Mouse (Mus musculus) neural tube, embryonic 14.5 days (tissue): ENCODE data around the gene Rbx1. TPM values are rescaled to one million over a fixed set of nuclear protein-coding genes. Genes with fewer than 3 reads are reported as not detected.
"Not testable (repeated sequence)": the region's sequence is repeated elsewhere in the genome, so short reads cannot be mapped to it uniquely, and the experiment has no call there.

ENCODE experiments used
- ATAC-seq: fragments of 200-750 bp; cut with Nextera tagmentation; 2 replicates; pipeline ENCODE4 v1.8.0; 2017; ENCODE audit warnings: low read depth, mild to moderate bottlenecking, moderate TSS enrichment, moderate library complexity
- H3K27ac ChIP-seq: fragments of 300-500 bp; sonication (generic); 2 replicates; pipeline ENCODE4 v1.5.1; 2014; ENCODE audit warnings: low read depth, mild to moderate bottlenecking, control low read depth, low read length, moderate library complexity, mixed read lengths
- H3K27me3 ChIP-seq: fragments of 300-500 bp; sonication (generic); 2 replicates; pipeline ENCODE4 v1.6.1; 2014; ENCODE audit warnings: low read length; ENCODE audit not compliant: control insufficient read depth, insufficient read depth
- H3K36me3 ChIP-seq: fragments of 300-500 bp; sonication (generic); 2 replicates; pipeline ENCODE4 v1.6.1; 2014; ENCODE audit warnings: low read length, mixed read lengths; ENCODE audit not compliant: control insufficient read depth, insufficient read depth
- H3K4me1 ChIP-seq: fragments of 300-500 bp; sonication (generic); 2 replicates; pipeline ENCODE4 v1.6.1; 2014; ENCODE audit warnings: low read length; ENCODE audit not compliant: control insufficient read depth, insufficient read depth
- H3K4me2 ChIP-seq: fragments of 300-500 bp; sonication (generic); 2 replicates; pipeline ENCODE4 v1.6.1; 2014; ENCODE audit warnings: mild to moderate bottlenecking, low read depth, low read length, control low read depth
- H3K4me3 ChIP-seq: fragments of 300-500 bp; sonication (generic); 2 replicates; pipeline ENCODE4 v1.5.1; 2014; ENCODE audit warnings: low read depth, low read length, control low read depth, mixed read lengths
- H3K9ac ChIP-seq: fragments of 300-500 bp; sonication (generic); replicated peaks from 2 replicates; pipeline ENCODE4 v1.6.1; 2014; ENCODE audit warnings: low read depth, mild to moderate bottlenecking, control low read depth, low read length, mixed read lengths
- H3K9me3 ChIP-seq: fragments of 300-500 bp; sonication (generic); 2 replicates; pipeline ENCODE4 v1.6.1; 2016; ENCODE audit warnings: low read length; ENCODE audit not compliant: control insufficient read depth
- WGBS: fragments of 180-500 bp; shearing (Covaris S2); extraction: QIAGEN DNeasy Blood & Tissue Kit; methylation state at CpG from one replicate; pipeline ENCODE4 v1.1.7; 2014; 5-methylcytosine and 5-hydroxymethylcytosine counted together
- polyA plus RNA-seq: library from polyadenylated mRNA; unstranded; fragments of >200 nt; fragmentation: Nextera tagmentation; extraction: Ambion mirVana; gene quantifications from 2 replicates; pipeline ENCODE4 v1.2.1, GENCODE M21; 2014

Rbx1 gene
- 454 and 456 TPM in 2 replicates for polyA plus RNA-seq

DNA sequence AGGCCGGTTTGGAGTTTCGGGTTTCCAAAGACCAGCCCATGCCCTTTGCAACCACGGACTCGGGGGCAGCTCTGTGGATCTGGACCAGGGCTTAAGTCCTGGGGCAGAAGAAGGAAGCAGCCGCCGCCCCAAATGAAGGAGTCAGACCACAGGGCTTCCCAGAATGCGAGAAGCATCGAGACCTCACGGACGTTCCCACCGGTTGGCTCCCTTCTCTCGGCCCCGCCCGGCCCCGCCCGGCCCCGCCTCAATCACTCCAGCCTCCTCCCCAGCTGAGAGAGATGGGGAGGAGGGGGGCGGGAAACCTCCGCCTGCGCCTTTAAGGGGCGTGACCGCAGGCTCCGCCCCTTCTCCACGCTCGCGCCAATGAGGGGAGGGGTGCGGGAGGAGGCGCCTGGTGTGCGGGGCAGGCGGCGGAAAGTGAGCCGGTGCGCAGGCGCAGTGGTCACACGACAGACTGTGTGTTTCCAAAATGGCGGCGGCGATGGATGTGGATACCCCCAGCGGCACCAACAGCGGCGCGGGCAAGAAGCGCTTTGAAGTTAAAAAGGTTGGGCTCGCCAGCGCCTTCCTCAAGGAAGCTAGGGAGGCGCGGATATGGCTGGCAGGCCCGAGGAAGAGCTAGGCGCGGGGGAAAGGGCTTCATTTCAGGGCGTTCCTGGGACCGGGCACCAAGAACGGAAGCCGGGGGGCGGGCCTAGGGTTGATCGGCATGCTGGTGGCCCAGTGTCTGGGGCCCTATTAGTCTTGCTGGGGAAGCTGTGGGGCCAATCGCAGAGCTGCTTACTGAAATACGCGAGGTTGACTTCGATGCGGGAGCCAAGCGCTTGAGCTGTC, at the start of gene Rbx1:
Rbx1 (plus strand) TSS at position 396 of the 837 bp plus-strand sequence.
- Histone ChIP-seq H3K4me2 (peak within 1 kb of the TSS; percentile 73), H3K9me3 (0 out of 2 replicates have a peak, but pooled peaks cover 2% of the 10 kb centered on the region), H3K9ac (peak within 1 kb of the TSS; percentile 60), H3K4me3 (peak within 1 kb of the TSS; percentile 63), H3K27ac (peak within 1 kb of the TSS; percentile 83), H3K27me3 (no peaks in the 10 kb centered on the region), H3K4me1 (peaks cover 9% of the 10 kb centered on the region), H3K36me3 (no peaks in the 10 kb centered on the region; the same call in 1 of the 2 replicates)
- 1% methylated on average over 54 of the region's 62 CpGs for WGBS
- peak; percentile 99 for ATAC-seq

- not testable (repeated sequence) for H3K4me1 ChIP-seq, H3K4me3 ChIP-seq, H3K36me3 ChIP-seq, H3K27ac ChIP-seq, ATAC-seq, H3K9ac ChIP-seq, H3K9me3 ChIP-seq, H3K27me3 ChIP-seq
- 12% methylated on average over 22 of the region's 22 CpGs for WGBS
- peak overlapping the region; percentile 23 for H3K4me2 ChIP-seq
These were observed 49.3 kb upstream of the Rbx1 start for GRCm38 (mm10) chr15:81416763-81417310.

DNA sequence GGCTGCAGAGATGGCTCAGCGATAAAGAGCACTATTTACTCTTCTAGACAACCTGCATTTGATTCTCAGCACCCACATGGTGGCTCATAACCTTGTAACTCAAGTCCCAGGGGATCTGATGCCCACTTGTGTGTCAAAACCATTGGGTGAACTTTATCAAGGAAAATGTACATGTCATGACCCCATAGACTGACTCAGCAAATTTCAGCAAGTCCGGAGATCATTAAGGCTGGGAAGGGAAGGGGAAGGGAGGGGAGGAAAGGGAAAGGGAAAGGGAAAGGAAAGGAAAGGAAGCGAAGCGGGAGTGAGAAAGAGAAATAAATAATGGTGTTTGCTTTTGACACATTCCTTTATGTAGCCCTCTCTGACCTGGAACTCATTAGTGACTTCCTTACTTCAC, 48.0 kb upstream of the Rbx1 start:
- Histone ChIP-seq H3K4me1 (no peaks in the 10 kb centered on the region), H3K27me3 (no peaks in the 10 kb centered on the region), H3K9ac (no peak overlapping the region), H3K36me3 (no peaks in the 10 kb centered on the region), H3K4me2 (no peak overlapping the region), H3K4me3 (no peak overlapping the region), H3K9me3 (no peaks in the 10 kb centered on the region), H3K27ac (no peak overlapping the region)
- WGBS: 96% methylated on average over 4 of the region's 4 CpGs
- no peak for ATAC-seq

GRCm38 (mm10) chr15:81421454-81421853, 44.6 kb upstream of the Rbx1 start:
- no peak for ATAC-seq
- H3K4me2 ChIP-seq: no peak overlapping the region
- no peaks in the 10 kb centered on the region for H3K36me3 ChIP-seq
- no peaks in the 10 kb centered on the region for H3K4me1 ChIP-seq
- H3K4me3 ChIP-seq: no peak overlapping the region
- no peak overlapping the region for H3K9ac ChIP-seq
- H3K27me3 ChIP-seq: no peaks in the 10 kb centered on the region
- WGBS: 66% methylated on average over 1 of the region's 1 CpGs
- no peak overlapping the region for H3K27ac ChIP-seq
- H3K9me3 ChIP-seq: no peaks in the 10 kb centered on the region

- H3K4me1 ChIP-seq: no peaks in the 10 kb centered on the region
- no peak overlapping the region for H3K27ac ChIP-seq
- no peaks in the 10 kb centered on the region for H3K27me3 ChIP-seq
- H3K36me3 ChIP-seq: 0 out of 2 replicates have a peak, but pooled peaks cover 2% of the 10 kb centered on the region
- no peak overlapping the region for H3K4me3 ChIP-seq
- H3K9me3 ChIP-seq: no peaks in the 10 kb centered on the region
- H3K9ac ChIP-seq: no peak overlapping the region
- no peak overlapping the region for H3K4me2 ChIP-seq
- ATAC-seq: no peak
- 91% methylated on average over 7 of the region's 7 CpGs for WGBS
These were observed 43.9 kb upstream of the Rbx1 start for GRCm38 (mm10) chr15:81422156-81422681.

GRCm38 (mm10) chr15:81425311-81425710, 40.8 kb upstream of the Rbx1 start:
- Histone ChIP-seq H3K4me2 (no peak overlapping the region), H3K9me3 (no peaks in the 10 kb centered on the region), H3K4me3 (no peak overlapping the region), H3K4me1 (no peaks in the 10 kb centered on the region), H3K27me3 (no peaks in the 10 kb centered on the region), H3K9ac (no peak overlapping the region), H3K27ac (no peak overlapping the region), H3K36me3 (peaks cover 3% of the 10 kb centered on the region; the same call in 1 of the 2 replicates)
- ATAC-seq: no peak
- 89% methylated on average over 3 of the region's 3 CpGs for WGBS

GRCm38 (mm10) chr15:81427947-81428346, 38.1 kb upstream of the Rbx1 start:
- Histone ChIP-seq H3K4me2 (no peak overlapping the region), H3K9me3 (no peaks in the 10 kb centered on the region), H3K4me3 (no peak overlapping the region), H3K9ac (no peak overlapping the region), H3K27me3 (no peaks in the 10 kb centered on the region), H3K36me3 (peaks cover 6% of the 10 kb centered on the region; the same call in 1 of the 2 replicates), H3K4me1 (no peaks in the 10 kb centered on the region), H3K27ac (no peak overlapping the region)
- 95% methylated on average over 2 of the region's 2 CpGs for WGBS
- no peak for ATAC-seq

- no peak for ATAC-seq
- H3K9ac ChIP-seq: no peak overlapping the region
- no peak overlapping the region for H3K4me3 ChIP-seq
- H3K27me3 ChIP-seq: no peaks in the 10 kb centered on the region
- no peaks in the 10 kb centered on the region for H3K4me1 ChIP-seq
- no peak overlapping the region for H3K4me2 ChIP-seq
- H3K27ac ChIP-seq: no peak overlapping the region
- H3K36me3 ChIP-seq: peaks cover 6% of the 10 kb centered on the region; the same call in 1 of the 2 replicates
- no peaks in the 10 kb centered on the region for H3K9me3 ChIP-seq
- WGBS: 76% methylated on average over 1 of the region's 1 CpGs
These were observed 34.9 kb upstream of the Rbx1 start for GRCm38 (mm10) chr15:81431195-81431594.

GRCm38 (mm10) chr15:81438345-81438744, 27.8 kb upstream of the Rbx1 start:
- H3K9ac ChIP-seq: no peak overlapping the region
- WGBS: 97% methylated on average over 1 of the region's 1 CpGs
- no peaks in the 10 kb centered on the region for H3K4me1 ChIP-seq
- no peak overlapping the region for H3K4me2 ChIP-seq
- no peak overlapping the region for H3K4me3 ChIP-seq
- 0 out of 2 replicates have a peak, but pooled peaks cover 3% of the 10 kb centered on the region for H3K36me3 ChIP-seq
- H3K9me3 ChIP-seq: no peaks in the 10 kb centered on the region
- no peak overlapping the region for H3K27ac ChIP-seq
- no peak for ATAC-seq
- H3K27me3 ChIP-seq: no peaks in the 10 kb centered on the region
